Mouse (Mus musculus) E14TG2a.4 (cell line): Measurements from ENCODE around the gene Umps.

Source experiments
- CTCF ChIP-seq: conservative IDR thresholded peaks from 2 replicates; pipeline ENCODE4 v1.5.1; 2014; ENCODE audit warnings: low read length
- POU5F1 ChIP-seq: IDR thresholded peaks from 2 replicates; pipeline ENCODE4 v1.6.1; 2014; ENCODE audit warnings: low read length, borderline replicate concordance

DNA sequence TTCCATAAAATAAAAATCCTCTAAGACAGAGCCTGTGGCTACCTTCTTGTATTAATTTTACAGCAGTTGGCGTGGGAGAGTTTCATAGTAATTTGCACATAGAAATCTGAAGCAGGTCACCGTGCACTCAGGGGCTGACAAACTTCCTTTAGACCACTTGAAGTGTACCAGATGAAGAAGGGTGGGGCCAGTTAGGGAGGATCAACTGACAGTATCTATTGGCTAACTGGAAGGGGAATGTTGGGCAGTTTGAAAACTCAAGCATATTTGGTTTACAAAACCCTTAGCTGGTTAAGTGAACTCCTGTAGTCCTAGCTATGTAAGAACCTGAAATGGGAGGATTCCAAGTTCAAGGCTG lies 424 bp upstream of the Umps start:
- no peak for TF ChIP-seq CTCF
- TF ChIP-seq POU5F1: no peak
